Mouse (Mus musculus) B cell, adult 67 days (primary cell): ENCODE measurements around the gene Twsg1. TPM values are rescaled to one million over a fixed set of nuclear protein-coding genes. Genes with fewer than 3 reads are reported as not detected.

ENCODE experiments used
- total RNA-seq, 2 experiments: library from RNA; stranded (reverse); gene quantifications; 4 replicates each; pipeline ENCODE4 v1.2.4; 2023

The Twsg1 gene
- 10 to 100 TPM; 20.4 to 27.0 TPM for total RNA-seq

DNA sequence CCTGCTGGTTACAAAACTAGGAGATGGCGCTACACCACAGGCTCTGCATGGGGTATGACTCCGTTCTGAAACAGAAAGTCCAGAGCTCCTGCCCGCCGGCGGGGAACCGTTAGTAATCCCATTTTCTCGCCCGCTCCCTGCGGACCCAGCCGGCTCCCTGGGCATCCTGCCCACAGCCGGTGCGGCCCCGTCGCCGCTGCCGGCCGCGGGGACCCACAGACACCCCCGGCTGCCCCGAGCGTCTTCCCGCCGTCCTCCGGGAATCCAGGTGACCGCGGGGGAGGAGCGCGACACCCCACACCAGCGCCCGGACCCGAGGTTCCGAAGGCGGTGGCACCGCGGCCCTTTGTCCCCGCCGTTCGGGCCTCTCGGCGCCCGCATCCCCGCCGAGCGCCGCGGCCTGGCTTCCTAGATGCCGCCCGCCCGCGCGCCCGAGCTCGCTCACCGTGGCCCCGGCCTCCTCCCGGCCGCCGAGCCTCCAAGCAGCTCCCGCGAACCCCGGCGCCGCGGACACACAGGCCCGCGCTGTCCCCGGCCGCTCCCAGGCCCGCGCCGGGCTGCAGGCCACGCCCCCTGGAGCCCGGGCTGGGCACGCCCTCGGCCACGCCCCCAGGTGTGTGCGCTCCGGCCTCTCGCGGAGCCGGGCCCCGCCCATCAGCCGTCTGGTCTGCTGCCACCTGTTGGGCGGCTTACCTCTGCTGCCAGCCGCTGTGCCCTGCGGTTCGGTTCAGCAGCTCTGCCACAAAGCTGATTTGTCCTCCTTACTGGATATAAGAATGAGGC is at the start of gene Twsg1:
Gene Twsg1 (minus strand): TSS at position 605 of the 783 bp plus-strand sequence.

GRCm38 (mm10) chr17:65885697-65886529 is 65.1 kb downstream of the Twsg1 start, which contains the start of gene Ralbp1:
TSS of gene Ralbp1 (minus strand) at chr17:65885798.

Other genes with a start within 250 kb of the Twsg1 start
- gene Rab31, start 178.5 kb downstream of the Twsg1 start, total RNA-seq, result 10 to 100 TPM; 19.0 to 22.0 TPM
- gene Ppp4r1, start 168.7 kb downstream of the Twsg1 start, total RNA-seq, result 10 to 100 TPM; 93.0 to 95.8 TPM
- 10 to 100 TPM; 41.6 to 48.3 TPM for gene Ralbp1, start 65.4 kb downstream of the Twsg1 start, total RNA-seq
- 10 to 100 TPM; 67.3 TPM for gene Ankrd12, start 125.9 kb upstream of the Twsg1 start, total RNA-seq
- 10 to 100 TPM; 75.9 to 76.5 TPM for gene Ndufv2, start 150.3 kb upstream of the Twsg1 start, total RNA-seq
- 10 to 100 TPM; 44.3 to 48.3 TPM for gene Washc1, start 160.3 kb upstream of the Twsg1 start, total RNA-seq
- gene Ddx11, start 172.3 kb upstream of the Twsg1 start, total RNA-seq, result 10 to 100 TPM; 22.5 to 27.0 TPM